Mouse (Mus musculus) hindbrain, embryonic 13.5 days (tissue): ENCODE measurements around the gene Rassf3. TPM values are rescaled to one million over a fixed set of nuclear protein-coding genes. Genes with fewer than 3 reads are reported as not detected.

Source experiments
- ATAC-seq: fragments of 200-750 bp; cut with Nextera tagmentation; 2 replicates; pipeline ENCODE4 v1.8.0; 2017; ENCODE audit warnings: moderate TSS enrichment; ENCODE audit not compliant: low FRiP score
- H3K27ac ChIP-seq: fragments of 300-500 bp; sonication (generic); 2 replicates; pipeline ENCODE4 v1.5.1; 2015; ENCODE audit warnings: inconsistent platforms, mild to moderate bottlenecking, moderate library complexity
- H3K27me3 ChIP-seq: fragments of 300-500 bp; sonication (generic); 2 replicates; pipeline ENCODE4 v1.6.1; 2015; ENCODE audit warnings: mild to moderate bottlenecking, inconsistent platforms
- H3K36me3 ChIP-seq: fragments of 300-500 bp; sonication (generic); 2 replicates; pipeline ENCODE4 v1.6.1; 2015; ENCODE audit warnings: mild to moderate bottlenecking, inconsistent platforms
- H3K4me1 ChIP-seq: fragments of 300-500 bp; sonication (generic); replicated peaks from 2 replicates; pipeline ENCODE4 v1.6.1; 2015; ENCODE audit warnings: inconsistent platforms
- H3K4me2 ChIP-seq: fragments of 300-500 bp; sonication (generic); 2 replicates; pipeline ENCODE4 v1.6.1; 2015; ENCODE audit warnings: inconsistent platforms, mild to moderate bottlenecking, moderate library complexity
- H3K4me3 ChIP-seq: fragments of 300-500 bp; sonication (generic); 2 replicates; pipeline ENCODE4 v1.5.1; 2015; ENCODE audit warnings: mild to moderate bottlenecking, inconsistent platforms
- H3K9ac ChIP-seq: fragments of 300-500 bp; sonication (generic); 2 replicates; pipeline ENCODE4 v1.6.1; 2015; ENCODE audit warnings: mild to moderate bottlenecking, inconsistent platforms
- H3K9me3 ChIP-seq: fragments of 300-500 bp; sonication (generic); 2 replicates; pipeline ENCODE4 v1.6.1; 2016; ENCODE audit warnings: inconsistent platforms
- WGBS: fragments of 180-500 bp; shearing (Covaris S2); methylation state at CpG from one replicate; pipeline ENCODE4 v1.1.7; 2015; 5-methylcytosine and 5-hydroxymethylcytosine counted together
- polyA plus RNA-seq: library from polyadenylated mRNA; unstranded; fragments of >200 nt; fragmentation: Nextera tagmentation; extraction: Ambion mirVana; gene quantifications from 2 replicates; pipeline ENCODE4 v1.2.1, GENCODE M21; 2015

The Rassf3 gene
- polyA plus RNA-seq, 1 experiment from 2014 or later, result 5.2 TPM

GRCm38 (mm10) chr10:121454708-121455475 lies 21.3 kb downstream of the Rassf3 start:
- WGBS, result 78% methylated on average over 6 of the region's 6 CpGs
- Histone ChIP-seq H3K4me3 (no peak overlapping the region), H3K4me2 (no peak overlapping the region), H3K27me3 (no peaks in the 10 kb centered on the region), H3K27ac (no peak overlapping the region), H3K4me1 (peaks cover 8% of the 10 kb centered on the region), H3K9ac (no peak overlapping the region), H3K36me3 (no peaks in the 10 kb centered on the region), H3K9me3 (no peaks in the 10 kb centered on the region)
- no peak for ATAC-seq

DNA sequence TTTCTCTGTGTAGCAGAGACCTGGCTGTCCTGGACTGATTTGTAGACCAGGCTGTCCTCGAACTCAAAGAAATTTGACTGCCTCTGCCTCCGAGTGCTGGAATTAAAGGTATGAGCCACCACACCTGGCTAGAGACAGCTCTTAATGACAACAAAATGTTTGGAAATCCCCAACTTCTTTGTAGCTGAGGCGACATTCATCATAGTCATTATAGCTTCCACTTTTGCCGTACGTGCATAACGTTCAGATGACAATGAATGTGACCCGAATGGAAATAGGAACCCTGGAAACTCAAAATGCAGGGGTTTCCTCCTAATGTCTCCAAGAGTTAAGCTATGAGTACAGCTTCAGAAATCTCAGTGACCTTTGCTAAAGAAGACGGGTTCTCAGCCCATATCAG lies 22.1 kb downstream of the Rassf3 start:
- no peak overlapping the region for H3K27ac ChIP-seq
- no peak overlapping the region for H3K4me3 ChIP-seq
- no peak overlapping the region for H3K9ac ChIP-seq
- 88% methylated on average over 8 of the region's 8 CpGs for WGBS
- H3K27me3 ChIP-seq, result no peaks in the 10 kb centered on the region
- H3K36me3 ChIP-seq, result no peaks in the 10 kb centered on the region
- H3K4me1 ChIP-seq, result no peaks in the 10 kb centered on the region
- no peak for ATAC-seq
- H3K9me3 ChIP-seq, result no peaks in the 10 kb centered on the region
- H3K4me2 ChIP-seq, result no peak overlapping the region

- H3K27ac ChIP-seq, result no peak overlapping the region
- 90% methylated on average over 8 of the region's 8 CpGs for WGBS
- H3K9me3 ChIP-seq, result no peaks in the 10 kb centered on the region
- H3K27me3 ChIP-seq, result no peaks in the 10 kb centered on the region
- H3K36me3 ChIP-seq, result no peaks in the 10 kb centered on the region
- no peak for ATAC-seq
- H3K4me1 ChIP-seq, result peaks cover 12% of the 10 kb centered on the region
- H3K4me3 ChIP-seq, result no peak overlapping the region
- no peak overlapping the region for H3K9ac ChIP-seq
- H3K4me2 ChIP-seq, result no peak overlapping the region
These were observed 30.3 kb downstream of the Rassf3 start for GRCm38 (mm10) chr10:121445808-121446207.

DNA sequence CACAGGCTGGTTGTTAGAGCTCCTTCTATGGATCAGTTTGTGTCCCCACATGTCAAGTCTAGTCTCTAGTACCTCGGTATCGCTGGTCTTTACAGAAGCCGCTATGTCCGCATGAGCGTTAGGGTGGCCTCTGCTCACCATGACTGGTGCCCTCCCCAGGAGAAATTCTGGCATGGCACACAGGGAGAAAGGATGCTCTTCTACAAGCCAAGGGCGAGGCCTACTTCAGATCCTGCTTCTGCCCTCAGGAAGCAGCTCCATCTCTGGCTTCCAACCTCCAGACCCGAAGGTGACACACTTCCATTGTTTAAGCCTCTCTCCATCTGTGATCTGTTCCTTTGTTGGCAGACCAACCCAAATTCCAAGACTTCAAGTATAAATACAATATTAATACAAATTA lies 31.9 kb downstream of the Rassf3 start:
- Histone ChIP-seq H3K9ac (no peak overlapping the region), H3K4me3 (no peak overlapping the region), H3K27ac (no peak overlapping the region), H3K27me3 (no peaks in the 10 kb centered on the region), H3K36me3 (no peaks in the 10 kb centered on the region), H3K4me1 (peaks cover 12% of the 10 kb centered on the region), H3K9me3 (no peaks in the 10 kb centered on the region), H3K4me2 (no peak overlapping the region)
- no peak for ATAC-seq
- WGBS, result 91% methylated on average over 7 of the region's 7 CpGs

- no peaks in the 10 kb centered on the region for H3K9me3 ChIP-seq
- no peak overlapping the region for H3K9ac ChIP-seq
- ATAC-seq, result no peak
- no peak overlapping the region for H3K4me3 ChIP-seq
- 91% methylated on average over 9 of the region's 9 CpGs for WGBS
- no peak overlapping the region for H3K4me2 ChIP-seq
- peaks cover 12% of the 10 kb centered on the region for H3K4me1 ChIP-seq
- H3K36me3 ChIP-seq, result no peaks in the 10 kb centered on the region
- H3K27ac ChIP-seq, result no peak overlapping the region
- no peaks in the 10 kb centered on the region for H3K27me3 ChIP-seq
These were observed 32.4 kb downstream of the Rassf3 start for GRCm38 (mm10) chr10:121443791-121444190.

DNA sequence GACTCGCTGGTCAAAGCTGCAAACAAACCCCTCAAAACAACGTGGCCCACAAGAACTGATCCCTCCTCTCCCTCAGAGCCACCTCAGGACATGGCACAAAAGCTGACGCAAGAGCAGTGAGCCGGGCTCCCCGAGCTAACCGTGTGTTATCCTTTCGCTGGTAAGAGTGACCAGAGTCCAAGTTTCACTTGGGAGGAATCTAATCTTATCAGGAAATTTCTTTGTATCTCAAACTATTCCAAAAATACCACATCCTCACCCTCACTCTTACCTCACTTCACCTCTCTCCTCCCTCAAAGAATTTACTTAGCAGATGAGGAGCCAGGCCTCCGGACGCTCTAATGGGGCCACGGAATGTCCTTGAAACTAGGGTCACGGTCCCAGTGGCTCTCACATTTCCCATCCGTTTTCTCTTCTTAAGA lies 36.8 kb downstream of the Rassf3 start:
- Histone ChIP-seq H3K4me2 (no peak overlapping the region), H3K4me1 (0 out of 2 replicates have a peak, but pooled peaks cover 2% of the 10 kb centered on the region), H3K9ac (no peak overlapping the region), H3K27ac (no peak overlapping the region), H3K36me3 (no peaks in the 10 kb centered on the region), H3K9me3 (no peaks in the 10 kb centered on the region), H3K27me3 (no peaks in the 10 kb centered on the region), H3K4me3 (no peak overlapping the region)
- ATAC-seq, result no peak
- 91% methylated on average over 12 of the region's 12 CpGs for WGBS

DNA sequence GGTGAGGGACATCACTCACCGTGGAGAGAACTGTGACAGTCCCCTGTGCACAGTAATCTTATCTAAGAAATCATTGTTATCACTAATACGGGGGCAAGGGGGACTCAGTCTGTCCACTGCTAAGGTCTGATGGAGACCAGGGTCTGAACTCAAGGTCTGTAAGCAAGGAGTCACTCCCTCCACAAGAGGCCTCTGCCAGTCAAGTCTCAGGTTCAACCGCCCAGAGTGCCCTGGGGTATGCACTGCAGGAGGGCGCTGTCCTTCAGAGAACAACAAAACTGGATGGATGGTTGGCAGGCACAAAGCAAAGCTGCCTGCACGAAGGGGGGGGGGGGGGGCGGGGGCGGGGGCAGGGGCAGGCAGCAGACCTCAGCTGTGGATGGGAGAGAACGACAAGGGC lies 38.0 kb downstream of the Rassf3 start:
- 54% methylated on average over 7 of the region's 8 CpGs for WGBS
- no peak for ATAC-seq
- H3K27me3 ChIP-seq, result no peaks in the 10 kb centered on the region
- no peak overlapping the region for H3K4me3 ChIP-seq
- H3K4me1 ChIP-seq, result peaks cover 5% of the 10 kb centered on the region
- no peaks in the 10 kb centered on the region for H3K36me3 ChIP-seq
- no peak overlapping the region for H3K4me2 ChIP-seq
- no peaks in the 10 kb centered on the region for H3K9me3 ChIP-seq
- no peak overlapping the region for H3K27ac ChIP-seq
- no peak overlapping the region for H3K9ac ChIP-seq

DNA sequence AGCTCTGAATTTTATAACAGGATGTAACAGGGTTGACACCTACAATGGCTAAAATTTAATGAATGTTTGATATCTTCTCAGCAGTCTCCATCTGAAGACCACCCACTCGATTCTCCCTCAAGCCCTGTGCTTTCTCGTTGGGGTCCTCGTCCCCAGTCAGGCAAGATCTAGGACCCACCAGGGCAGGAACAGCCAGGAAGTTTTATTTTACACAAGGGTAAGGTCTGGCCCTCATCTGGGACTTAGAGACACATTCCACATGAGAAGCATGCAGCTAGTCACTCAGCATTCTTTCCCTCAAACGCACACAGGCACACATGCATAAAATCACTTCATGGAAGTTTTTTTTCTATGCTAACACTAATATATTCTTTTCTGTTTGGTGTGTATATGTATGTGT lies 39.5 kb downstream of the Rassf3 start:
- ATAC-seq, result no peak

GRCm38 (mm10) chr10:121436258-121436645 lies 39.9 kb downstream of the Rassf3 start:
- no peaks in the 10 kb centered on the region for H3K27me3 ChIP-seq
- H3K4me2 ChIP-seq, result no peak overlapping the region
- H3K4me1 ChIP-seq, result peaks cover 16% of the 10 kb centered on the region
- no peak for ATAC-seq
- WGBS, result 63% methylated on average over 8 of the region's 8 CpGs
- H3K36me3 ChIP-seq, result no peaks in the 10 kb centered on the region
- H3K9ac ChIP-seq, result no peak overlapping the region
- no peaks in the 10 kb centered on the region for H3K9me3 ChIP-seq
- H3K4me3 ChIP-seq, result no peak overlapping the region
- no peak overlapping the region for H3K27ac ChIP-seq

More for the DNA sequence above, 39.5 kb downstream of the Rassf3 start:
- Histone ChIP-seq H3K4me3 (no peak overlapping the region), H3K4me2 (no peak overlapping the region), H3K9ac (no peak overlapping the region), H3K4me1 (peaks cover 16% of the 10 kb centered on the region), H3K9me3 (no peaks in the 10 kb centered on the region), H3K36me3 (no peaks in the 10 kb centered on the region), H3K27me3 (no peaks in the 10 kb centered on the region), H3K27ac (no peak overlapping the region)
- 76% methylated on average over 4 of the region's 4 CpGs for WGBS

DNA sequence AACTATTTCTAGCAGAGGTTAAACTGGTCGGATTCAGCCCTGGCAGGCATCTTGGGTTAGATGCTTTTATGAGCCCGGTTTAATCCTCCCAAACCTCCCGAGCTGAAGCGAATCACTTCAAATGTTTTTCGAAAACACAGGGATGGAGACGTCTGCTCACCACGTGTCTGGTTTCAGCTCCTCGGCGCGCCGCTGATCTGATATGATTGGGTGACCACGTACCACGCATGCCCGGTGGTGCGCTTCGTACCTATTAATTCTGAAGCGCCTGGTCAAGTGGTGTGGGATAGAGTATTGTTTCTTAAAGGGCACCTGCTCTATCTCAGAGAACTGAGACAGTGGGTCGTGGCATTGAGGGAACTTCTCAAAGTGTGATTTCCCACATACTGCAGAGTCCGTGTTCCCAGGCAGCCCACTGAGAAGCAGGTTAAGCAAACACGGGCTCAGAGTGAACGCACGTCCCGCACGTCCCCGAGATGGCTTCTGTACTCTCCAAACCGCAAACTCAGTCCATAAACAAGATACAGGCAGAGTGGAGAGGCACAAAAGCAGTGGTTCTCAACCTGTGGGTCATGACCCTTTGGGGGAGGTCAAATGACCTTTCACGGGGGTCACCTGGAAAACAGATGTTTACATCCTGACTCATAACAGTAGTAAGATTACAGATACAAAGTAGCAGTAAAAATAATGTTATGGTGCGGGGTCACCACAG lies 40.4 kb downstream of the Rassf3 start:
- Histone ChIP-seq H3K9me3 (no peaks in the 10 kb centered on the region), H3K27ac (no peak overlapping the region), H3K4me1 (peaks cover 22% of the 10 kb centered on the region), H3K27me3 (no peaks in the 10 kb centered on the region), H3K4me2 (no peak overlapping the region), H3K4me3 (no peak overlapping the region), H3K9ac (no peak overlapping the region), H3K36me3 (no peaks in the 10 kb centered on the region)
- 72% methylated on average over 28 of the region's 28 CpGs for WGBS
- ATAC-seq, result no peak

- no peak overlapping the region for H3K4me3 ChIP-seq
- H3K9ac ChIP-seq, result no peak overlapping the region
- H3K9me3 ChIP-seq, result no peaks in the 10 kb centered on the region
- H3K4me1 ChIP-seq, result peaks cover 31% of the 10 kb centered on the region
- H3K27ac ChIP-seq, result no peak overlapping the region
- no peaks in the 10 kb centered on the region for H3K36me3 ChIP-seq
- 84% methylated on average over 15 of the region's 15 CpGs for WGBS
- H3K27me3 ChIP-seq, result no peaks in the 10 kb centered on the region
- no peak for ATAC-seq
- H3K4me2 ChIP-seq, result no peak overlapping the region
These were observed 41.6 kb downstream of the Rassf3 start for GRCm38 (mm10) chr10:121434441-121435103.

DNA sequence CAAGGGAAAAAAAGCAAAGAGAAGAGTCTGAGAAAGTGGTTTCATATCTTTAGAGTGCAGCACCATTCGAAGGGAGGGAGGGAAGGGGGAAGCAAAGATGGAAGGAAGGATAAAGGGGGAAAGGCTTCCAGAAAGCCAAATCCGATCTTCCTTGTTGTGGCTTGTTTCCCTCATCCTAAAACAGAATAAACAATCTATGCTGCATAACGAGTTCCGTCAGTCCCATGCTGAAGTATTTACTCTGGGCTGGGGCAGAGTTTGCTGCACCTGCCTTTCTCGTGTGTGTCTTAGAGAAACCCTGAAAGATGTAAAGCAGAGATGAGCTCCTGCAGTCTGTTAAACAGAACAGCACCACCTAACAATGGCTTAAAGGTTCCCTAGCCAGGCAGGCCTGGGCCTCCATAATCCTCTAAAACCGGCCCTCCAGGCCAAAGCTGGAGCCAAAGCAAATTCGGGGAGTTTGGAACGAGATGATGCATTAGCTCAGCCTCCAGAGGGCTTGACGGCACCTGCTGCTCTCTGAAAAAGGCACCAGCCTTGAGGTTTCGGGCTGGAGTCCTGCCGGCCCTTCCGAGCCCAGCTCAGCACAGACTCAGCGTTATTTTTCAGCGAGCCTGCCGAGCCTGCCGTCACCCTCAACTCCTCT lies 43.4 kb downstream of the Rassf3 start:
- Histone ChIP-seq H3K4me1 (peaks cover 43% of the 10 kb centered on the region), H3K27me3 (no peaks in the 10 kb centered on the region), H3K27ac (peak overlapping the region; percentile 67), H3K9me3 (no peaks in the 10 kb centered on the region), H3K4me2 (0 out of 2 replicates have a peak overlapping the region, but pooled peaks have one; percentile 10), H3K9ac (no peak overlapping the region), H3K4me3 (no peak overlapping the region), H3K36me3 (no peaks in the 10 kb centered on the region)
- no peak for ATAC-seq
- 38% methylated on average over 16 of the region's 16 CpGs for WGBS
